Mouse (Mus musculus) layer of hippocampus, adult 18-20 months (tissue): ENCODE results near the gene Cxadr. TPM values are rescaled to one million over a fixed set of nuclear protein-coding genes. Genes with fewer than 3 reads are reported as not detected.

Experiments
- total RNA-seq, 2 experiments: library from RNA; stranded (reverse); gene quantifications; 2 replicates each; pipeline ENCODE4 v1.2.3; 2021

The Cxadr gene
- total RNA-seq, 2 experiments from 2014 or later: 11.2 to 12.8 TPM

Other genes starting within 250 kb of the Cxadr start
- gene Btg3, start 75.7 kb downstream of the Cxadr start, total RNA-seq: 10 to 100 TPM; 17.0 to 19.4 TPM